Mouse (Mus musculus): ENCODE data around the gene Phf2.

Phf2 gene

DNA sequence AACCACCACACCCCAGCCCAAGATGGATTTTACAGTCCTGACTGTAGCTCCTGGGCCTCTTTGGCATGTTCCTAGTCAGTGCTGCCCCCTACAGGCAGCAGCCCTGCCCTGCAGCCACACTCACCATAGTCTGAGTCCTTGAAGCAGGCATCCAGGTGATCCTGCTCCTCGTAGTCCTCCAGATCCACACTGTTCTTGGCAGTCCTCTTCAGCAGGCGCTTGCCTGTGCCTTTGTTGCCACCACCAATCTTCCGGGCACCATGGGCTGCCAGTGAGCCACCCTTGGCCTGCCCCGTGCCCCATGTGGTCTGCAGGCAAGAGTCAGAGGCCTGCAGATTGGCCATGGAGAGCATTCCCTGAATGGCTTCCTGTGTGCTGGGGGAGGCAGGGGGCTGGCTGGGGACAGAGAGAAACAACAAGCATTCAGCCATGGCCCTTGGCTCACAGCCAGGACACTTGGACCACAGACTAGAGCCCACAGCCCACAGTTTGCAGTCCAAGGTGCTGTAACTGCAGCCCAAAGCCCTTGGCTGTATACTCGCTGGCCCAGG is 63.4 kb downstream of the Phf2 start:
- no peak for DNase-seq (ENCODE audit: low spot score)

DNA sequence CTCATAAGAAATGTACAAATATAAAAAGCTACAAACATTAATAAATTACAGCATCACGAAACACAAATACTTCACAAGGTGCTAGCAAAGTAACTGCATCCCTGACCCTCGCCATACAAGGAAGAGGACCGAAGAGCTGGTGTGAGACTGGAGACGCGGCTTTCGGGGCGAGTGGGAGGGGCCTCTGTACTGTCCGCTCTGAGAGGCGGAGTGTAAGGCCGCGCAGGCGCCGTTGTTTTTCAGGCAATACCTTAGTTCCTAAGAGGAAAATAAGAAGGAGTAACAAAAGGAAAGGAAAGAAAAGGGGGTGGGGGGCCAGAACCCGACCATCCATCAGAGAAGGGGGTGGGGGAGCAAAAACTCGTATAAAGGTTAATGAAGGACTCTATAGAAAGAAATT is 68.7 kb downstream of the Phf2 start:
- no peak for DNase-seq (ENCODE audit: low spot score)

DNA sequence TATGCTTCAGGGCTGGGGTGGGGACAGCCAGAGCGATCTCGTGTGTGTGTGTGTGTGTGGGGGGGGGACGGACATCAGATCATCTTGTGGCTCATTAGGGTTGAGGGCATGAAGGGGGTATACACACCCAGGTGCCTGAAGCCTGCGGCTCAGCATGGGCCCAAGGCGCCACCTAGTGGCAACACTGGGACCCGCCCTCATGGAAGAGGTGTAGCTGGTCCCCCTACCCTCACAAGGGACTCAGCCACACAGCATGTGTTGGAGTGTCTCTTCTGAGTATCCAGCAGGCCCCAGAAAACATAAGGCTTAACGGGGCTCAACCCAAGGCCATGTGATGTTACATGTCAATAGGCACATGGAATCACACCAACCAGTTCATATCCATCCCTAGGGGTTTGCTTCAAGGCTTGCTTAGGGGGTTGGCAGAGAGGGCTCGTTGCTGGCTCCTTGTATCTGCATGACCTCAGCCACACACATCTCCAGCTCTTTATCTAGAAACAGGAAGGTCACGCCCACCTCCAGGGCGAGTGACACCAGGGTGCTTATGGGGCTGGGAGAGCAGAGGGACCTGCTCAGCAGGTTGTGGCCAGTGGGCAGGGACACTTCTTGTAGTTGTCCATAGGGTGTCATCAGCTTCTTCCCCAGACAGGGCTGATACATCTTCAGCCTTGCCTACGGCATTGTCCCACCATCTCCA is 69.9 kb downstream of the Phf2 start:
- no peak for DNase-seq (ENCODE audit: low spot score)

DNA sequence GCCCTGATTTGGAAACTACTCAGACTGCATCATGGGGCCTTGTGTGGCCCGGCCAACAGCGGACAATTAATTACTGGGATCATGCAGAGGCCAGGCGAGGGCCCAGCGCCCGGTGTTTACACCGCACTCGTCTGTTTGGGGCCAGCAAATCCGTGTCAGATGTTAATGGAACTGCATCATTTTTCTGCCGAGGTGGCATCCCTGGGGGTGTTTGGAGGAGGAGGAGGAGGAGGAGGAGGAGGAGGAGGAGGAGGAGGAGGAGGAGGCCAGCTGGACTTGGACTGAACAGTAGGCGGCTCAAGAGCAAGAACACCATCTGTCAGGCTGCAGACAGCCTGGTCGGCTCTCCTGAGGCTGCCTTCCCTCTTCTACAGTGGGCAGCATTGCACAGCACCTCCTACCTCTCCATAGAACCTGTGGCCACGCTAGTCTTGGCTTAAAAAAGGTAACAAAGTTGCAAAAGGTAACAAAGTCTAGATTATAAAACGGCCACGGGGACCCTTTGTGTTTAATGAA is 72.6 kb downstream of the Phf2 start:
- no peak for DNase-seq (ENCODE audit: low spot score)

GRCm38 (mm10) chr13:48796906-48797305 is 74.0 kb downstream of the Phf2 start:
- DNase-seq (ENCODE audit: low spot score) = no peak

DNA sequence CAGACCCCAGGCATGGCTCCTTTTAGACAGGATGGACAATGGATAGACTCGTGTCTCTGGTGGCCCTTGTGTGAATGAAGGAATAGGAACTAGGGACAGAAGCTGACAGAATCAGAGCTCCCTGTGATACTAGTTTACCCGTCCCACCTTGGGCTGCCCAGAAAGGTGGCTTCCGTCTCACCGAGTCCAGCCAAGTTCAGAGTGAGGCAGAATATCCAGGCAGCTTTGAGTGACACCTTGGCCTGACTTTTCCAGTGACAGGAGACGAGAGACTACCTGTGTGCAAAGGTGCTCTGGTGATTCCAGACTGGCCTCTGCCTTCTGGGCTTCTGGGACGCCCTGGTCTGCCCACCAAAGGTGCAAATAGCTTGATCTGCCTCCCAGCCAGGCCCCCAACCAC is 75.2 kb downstream of the Phf2 start:
- DNase-seq (ENCODE audit: low spot score) = no peak

- DNase-seq (ENCODE audit: low spot score) = no peak
Measured at GRCm38 (mm10) chr13:48784594-48785298, 86.2 kb downstream of the Phf2 start.

- DNase-seq (ENCODE audit: low spot score) = no peak
Measured at GRCm38 (mm10) chr13:48784151-48784550, 86.8 kb downstream of the Phf2 start.

- no peak for DNase-seq (ENCODE audit: low spot score)
Measured at GRCm38 (mm10) chr13:48782727-48783725, 87.9 kb downstream of the Phf2 start.

DNA sequence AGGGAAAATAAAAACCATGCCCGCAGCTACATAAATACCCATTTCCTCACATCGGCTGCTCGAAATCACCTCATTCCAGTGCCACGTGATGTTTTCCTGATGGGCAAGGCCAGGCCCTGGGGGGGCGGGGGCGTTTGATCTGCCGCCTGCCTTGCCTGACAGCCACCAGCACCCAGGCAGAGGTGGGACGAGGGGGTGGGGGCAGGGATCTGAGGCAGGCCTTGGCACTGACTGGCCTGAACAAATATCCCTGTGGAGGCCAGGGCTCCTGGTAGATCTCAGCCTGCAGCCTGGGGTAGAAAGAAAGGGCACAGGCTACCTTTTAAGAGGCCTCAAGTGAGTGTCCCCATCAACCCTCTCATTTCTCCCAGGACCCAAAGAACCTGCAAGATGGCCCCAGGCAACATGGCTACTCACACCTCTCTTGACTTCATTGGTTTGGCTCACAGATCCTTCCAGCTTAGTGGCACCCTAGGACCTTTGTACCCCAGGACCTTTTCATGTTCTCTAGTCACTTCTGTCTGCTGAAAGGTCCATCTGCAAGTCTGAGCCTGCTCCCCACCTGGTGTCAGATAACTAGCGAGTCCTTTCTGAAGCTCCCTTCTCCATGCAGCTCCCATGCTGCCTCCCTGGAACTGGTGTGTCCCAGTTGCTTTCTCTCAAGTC is 90.4 kb downstream of the Phf2 start:
- no peak for DNase-seq (ENCODE audit: low spot score)

GRCm38 (mm10) chr13:48779592-48780344 is 91.2 kb downstream of the Phf2 start:
- DNase-seq (ENCODE audit: low spot score) = no peak

GRCm38 (mm10) chr13:48778138-48778537 is 92.8 kb downstream of the Phf2 start:
- DNase-seq (ENCODE audit: low spot score) = no peak

- no peak for DNase-seq (ENCODE audit: low spot score)
Measured at GRCm38 (mm10) chr13:48774506-48774905, 96.4 kb downstream of the Phf2 start.

- DNase-seq (ENCODE audit: low spot score) = no peak
Measured at GRCm38 (mm10) chr13:48768109-48768508, 102.8 kb downstream of the Phf2 start.

DNA sequence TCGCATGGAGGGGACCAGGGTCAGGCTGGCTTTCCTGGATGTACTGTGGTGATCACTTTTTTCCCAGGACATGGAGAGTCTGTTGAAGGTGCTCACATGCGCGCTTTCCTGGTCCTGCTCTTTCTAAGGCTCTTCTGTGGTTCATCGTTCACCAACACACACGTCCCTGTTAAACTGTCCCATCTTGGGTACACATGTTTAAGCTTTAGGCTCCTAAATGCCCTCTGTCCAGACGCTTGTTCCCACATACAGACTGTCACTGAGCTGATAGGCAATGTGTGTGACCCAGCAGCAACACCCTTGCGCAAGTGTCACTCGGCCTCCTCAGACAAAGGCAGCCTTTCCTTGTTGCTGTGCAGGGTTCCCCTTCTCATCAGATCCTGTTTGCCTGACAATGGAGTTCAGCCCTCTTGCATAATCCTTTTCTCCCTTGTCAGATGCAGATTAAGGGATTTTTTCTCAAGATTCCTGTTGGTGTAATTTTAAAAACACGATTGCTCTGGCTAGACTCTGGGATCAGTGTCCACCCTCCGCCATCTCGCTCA is 107.1 kb downstream of the Phf2 start:
- no peak for DNase-seq (ENCODE audit: low spot score)

- DNase-seq (ENCODE audit: low spot score) = no peak
Measured at GRCm38 (mm10) chr13:48760855-48761436, 110.0 kb downstream of the Phf2 start.

DNA sequence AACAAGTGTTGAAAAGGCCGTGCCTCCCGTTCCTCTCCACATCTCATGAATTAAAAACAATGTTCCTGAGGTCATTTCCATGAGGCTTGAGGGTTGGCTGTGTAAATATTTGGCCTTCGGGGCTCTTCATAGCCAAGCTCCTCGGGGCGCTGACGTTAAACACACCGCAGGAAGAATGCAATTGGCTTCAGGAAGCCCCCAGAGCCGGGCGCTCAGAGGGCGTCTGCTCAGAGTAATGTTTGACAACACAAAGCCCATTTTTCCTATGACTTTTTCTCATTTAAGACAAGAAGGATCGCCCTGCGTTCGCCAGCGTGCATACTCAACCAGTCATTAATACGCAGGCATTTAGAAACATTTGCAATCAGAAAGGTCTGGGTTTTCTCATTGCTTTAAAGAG is 114.2 kb downstream of the Phf2 start:
- DNase-seq (ENCODE audit: low spot score) = no peak
